Mouse (Mus musculus) forebrain, embryonic 14.5 days (tissue): ENCODE results near the gene Serpini1. TPM values are rescaled to one million over a fixed set of nuclear protein-coding genes. Genes with fewer than 3 reads are reported as not detected.

Experiments
- ATAC-seq: fragments of 200-750 bp; cut with Nextera tagmentation; 2 replicates; pipeline ENCODE4 v1.8.0; 2017; ENCODE audit warnings: mild to moderate bottlenecking, moderate library complexity
- DNase-seq: peaks from one replicate; pipeline ENCODE4 v3.0.0-alpha.2; 2015; ENCODE audit warnings: low spot score
- H3K27ac ChIP-seq: fragments of 300-500 bp; sonication (generic); 2 replicates; pipeline ENCODE4 v1.5.1; 2014; ENCODE audit warnings: low read depth, mild to moderate bottlenecking, control low read depth, low read length, moderate library complexity
- H3K27me3 ChIP-seq: fragments of 300-500 bp; sonication (generic); replicated peaks from 2 replicates; pipeline ENCODE4 v1.6.1; 2014; ENCODE audit warnings: low read length, control low read depth, mixed read lengths; ENCODE audit not compliant: control insufficient read depth, insufficient read depth
- H3K36me3 ChIP-seq: fragments of 300-500 bp; sonication (generic); 2 replicates; pipeline ENCODE4 v1.6.1; 2014; ENCODE audit warnings: low read length, control low read depth; ENCODE audit not compliant: control insufficient read depth, insufficient read depth
- H3K4me1 ChIP-seq: fragments of 300-500 bp; sonication (generic); 2 replicates; pipeline ENCODE4 v1.6.1; 2014; ENCODE audit warnings: antibody characterized with exemption, low read length, control low read depth; ENCODE audit not compliant: control insufficient read depth, insufficient read depth
- H3K4me2 ChIP-seq: fragments of 300-500 bp; sonication (generic); 2 replicates; pipeline ENCODE4 v1.6.1; 2014; ENCODE audit warnings: mild to moderate bottlenecking, control low read depth, low read length
- H3K4me3 ChIP-seq: fragments of 300-500 bp; sonication (generic); 2 replicates; pipeline ENCODE4 v1.5.1; 2014; ENCODE audit warnings: low read depth, low read length, control low read depth
- H3K9ac ChIP-seq: fragments of 300-500 bp; sonication (generic); 2 replicates; pipeline ENCODE4 v1.6.1; 2014; ENCODE audit warnings: mild to moderate bottlenecking, low read length, control low read depth, moderate library complexity
- H3K9me3 ChIP-seq: fragments of 300-500 bp; sonication (generic); replicated peaks from 2 replicates; pipeline ENCODE4 v1.6.1; 2016; ENCODE audit warnings: low read length, control low read depth, mixed read lengths; ENCODE audit not compliant: control insufficient read depth
- WGBS: fragments of 180-500 bp; shearing (Covaris S2); extraction: QIAGEN DNeasy Blood & Tissue Kit; methylation state at CpG from one replicate; pipeline ENCODE4 v1.1.7; 2014; 5-methylcytosine and 5-hydroxymethylcytosine counted together
- polyA plus RNA-seq: library from polyadenylated mRNA; unstranded; fragments of >200 nt; fragmentation: Nextera tagmentation; extraction: Ambion mirVana; gene quantifications from 2 replicates; pipeline ENCODE4 v1.2.1, GENCODE M21; 2014

Gene Serpini1
- polyA plus RNA-seq, result 119 and 148 TPM in 2 replicates

- no peaks in the 10 kb centered on the region for H3K27me3 ChIP-seq
- peak within 1 kb of the TSS; percentile 89 for H3K4me3 ChIP-seq
- peaks cover 4% of the 10 kb centered on the region; the same call in 1 of the 2 replicates for H3K4me1 ChIP-seq
- no peaks in the 10 kb centered on the region for H3K36me3 ChIP-seq
- H3K9me3 ChIP-seq, result no peaks in the 10 kb centered on the region
- H3K9ac ChIP-seq, result peak within 1 kb of the TSS; percentile 93
- ATAC-seq, result peak; percentile 95
- H3K27ac ChIP-seq, result peak within 1 kb of the TSS; percentile 88
- WGBS, result 0% methylated on average over 19 of the region's 19 CpGs
- peak; percentile 98 for DNase-seq
- peak within 1 kb of the TSS; percentile 83 for H3K4me2 ChIP-seq
Measured at GRCm38 (mm10) chr3:75557292-75557691, at the start of gene Serpini1. Gene Serpini1, plus strand, starts transcription at chr3:75557547.

- DNase-seq (peak; percentile 42), ATAC-seq (peak; percentile 70; the same call in 1 of the 2 replicates)
- H3K36me3 ChIP-seq, result peaks cover 20% of the 10 kb centered on the region; the same call in 1 of the 2 replicates
- no peak overlapping the region for H3K4me3 ChIP-seq
- no peaks in the 10 kb centered on the region for H3K9me3 ChIP-seq
- H3K9ac ChIP-seq, result no peak overlapping the region
- no peak overlapping the region for H3K4me2 ChIP-seq
- WGBS, result 78% methylated on average over 7 of the region's 7 CpGs
- no peaks in the 10 kb centered on the region for H3K4me1 ChIP-seq
- H3K27ac ChIP-seq, result no peak overlapping the region
- no peaks in the 10 kb centered on the region for H3K27me3 ChIP-seq
Measured at GRCm38 (mm10) chr3:75517631-75518250, 39.6 kb upstream of the Serpini1 start.

GRCm38 (mm10) chr3:75521314-75521713, 36.0 kb upstream of the Serpini1 start:
- Histone ChIP-seq H3K9me3 (no peaks in the 10 kb centered on the region), H3K27me3 (no peaks in the 10 kb centered on the region), H3K36me3 (peaks cover 20% of the 10 kb centered on the region; the same call in 1 of the 2 replicates), H3K4me3 (no peak overlapping the region), H3K4me1 (no peaks in the 10 kb centered on the region), H3K9ac (no peak overlapping the region), H3K27ac (no peak overlapping the region), H3K4me2 (no peak overlapping the region)
- ATAC-seq (no peak), DNase-seq (no peak)
- WGBS, result 55% methylated on average over 2 of the region's 2 CpGs

DNA sequence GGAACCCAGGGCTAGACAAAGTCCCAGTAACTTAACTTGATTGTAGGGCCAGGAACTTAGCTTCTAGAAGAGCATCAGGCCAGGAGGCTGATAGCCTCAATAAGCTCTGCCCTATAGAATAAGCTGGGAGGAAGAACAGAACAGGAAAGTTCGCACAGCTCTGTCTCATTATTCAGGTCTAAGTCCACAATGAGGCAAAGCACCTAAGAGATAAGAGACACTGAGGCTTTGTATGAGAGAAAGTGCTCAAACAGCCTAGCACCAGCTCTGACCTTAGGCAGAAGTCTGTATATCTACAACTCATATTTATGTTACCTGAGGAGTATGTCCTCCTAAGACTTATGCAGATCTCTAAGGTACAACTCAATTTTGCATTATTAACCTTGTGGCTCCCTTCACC, 34.8 kb upstream of the Serpini1 start:
- ATAC-seq, result no peak
- H3K9me3 ChIP-seq, result no peaks in the 10 kb centered on the region
- no peaks in the 10 kb centered on the region for H3K27me3 ChIP-seq

DNA sequence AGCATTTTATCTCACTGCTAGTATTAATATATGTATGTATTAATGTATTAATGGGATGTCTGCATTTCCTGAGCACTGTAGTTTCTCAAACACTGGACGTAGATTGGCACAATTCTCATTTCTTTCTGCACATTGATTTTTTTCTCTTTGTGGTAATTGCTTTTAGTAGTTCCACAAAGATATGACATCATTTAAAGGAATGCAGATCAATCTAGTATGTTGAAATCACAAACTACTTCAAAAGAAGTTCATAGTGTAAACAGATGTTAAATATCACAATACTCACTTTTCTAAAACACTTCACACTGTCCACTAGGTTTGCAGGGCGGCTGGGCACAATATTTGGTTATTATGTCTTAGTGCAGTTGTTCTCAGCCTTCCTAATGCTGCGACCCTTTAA, 26.3 kb upstream of the Serpini1 start:
- Histone ChIP-seq H3K27me3 (no peaks in the 10 kb centered on the region), H3K9ac (no peak overlapping the region), H3K4me3 (no peak overlapping the region), H3K4me1 (no peaks in the 10 kb centered on the region), H3K36me3 (peaks cover 14% of the 10 kb centered on the region), H3K9me3 (no peaks in the 10 kb centered on the region), H3K27ac (no peak overlapping the region), H3K4me2 (no peak overlapping the region)
- no peak for ATAC-seq
- DNase-seq, result no peak
- 86% methylated on average over 3 of the region's 3 CpGs for WGBS

More for the DNA sequence above, 34.8 kb upstream of the Serpini1 start:
- Histone ChIP-seq H3K4me1 (no peaks in the 10 kb centered on the region), H3K4me2 (no peak overlapping the region), H3K9ac (no peak overlapping the region), H3K36me3 (peaks cover 32% of the 10 kb centered on the region; the same call in 1 of the 2 replicates), H3K4me3 (no peak overlapping the region), H3K27ac (no peak overlapping the region)
- WGBS, result 94% methylated on average over 1 of the region's 1 CpGs
- DNase-seq, result no peak

- DNase-seq, result no peak
- Histone ChIP-seq H3K27ac (no peak overlapping the region), H3K9me3 (no peaks in the 10 kb centered on the region), H3K27me3 (no peaks in the 10 kb centered on the region), H3K4me2 (no peak overlapping the region), H3K9ac (no peak overlapping the region), H3K36me3 (peaks cover 9% of the 10 kb centered on the region), H3K4me3 (no peak overlapping the region), H3K4me1 (no peaks in the 10 kb centered on the region)
- 90% methylated on average over 3 of the region's 3 CpGs for WGBS
- ATAC-seq, result no peak
Measured at GRCm38 (mm10) chr3:75534045-75534834, 23.1 kb upstream of the Serpini1 start.

DNA sequence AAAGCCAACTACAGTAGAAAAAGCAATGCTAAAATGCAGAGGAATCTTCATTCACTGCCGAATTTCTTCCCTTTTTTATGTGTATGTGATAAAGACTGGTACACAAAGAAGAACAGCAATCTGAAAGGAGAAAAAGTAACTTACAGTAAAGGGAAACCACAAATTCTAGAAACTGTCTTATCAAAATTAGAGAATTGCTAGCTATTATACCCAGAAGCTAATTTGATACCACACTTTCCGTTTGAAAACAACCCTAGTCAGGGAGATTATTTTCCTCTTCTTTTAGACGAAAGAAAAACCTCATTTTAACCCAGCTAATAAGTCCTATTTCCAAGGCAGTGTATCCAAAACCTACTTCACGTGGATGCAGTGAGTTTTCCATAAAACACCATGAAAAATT, 16.1 kb upstream of the Serpini1 start:
- Histone ChIP-seq H3K9ac (no peak overlapping the region), H3K9me3 (no peaks in the 10 kb centered on the region), H3K4me2 (no peak overlapping the region), H3K27ac (no peak overlapping the region), H3K4me1 (no peaks in the 10 kb centered on the region), H3K36me3 (peaks cover 13% of the 10 kb centered on the region; the same call in 1 of the 2 replicates), H3K27me3 (no peaks in the 10 kb centered on the region), H3K4me3 (no peak overlapping the region)
- DNase-seq, result no peak
- no peak for ATAC-seq
- 82% methylated on average over 4 of the region's 4 CpGs for whole genome bisulfite sequencing

DNA sequence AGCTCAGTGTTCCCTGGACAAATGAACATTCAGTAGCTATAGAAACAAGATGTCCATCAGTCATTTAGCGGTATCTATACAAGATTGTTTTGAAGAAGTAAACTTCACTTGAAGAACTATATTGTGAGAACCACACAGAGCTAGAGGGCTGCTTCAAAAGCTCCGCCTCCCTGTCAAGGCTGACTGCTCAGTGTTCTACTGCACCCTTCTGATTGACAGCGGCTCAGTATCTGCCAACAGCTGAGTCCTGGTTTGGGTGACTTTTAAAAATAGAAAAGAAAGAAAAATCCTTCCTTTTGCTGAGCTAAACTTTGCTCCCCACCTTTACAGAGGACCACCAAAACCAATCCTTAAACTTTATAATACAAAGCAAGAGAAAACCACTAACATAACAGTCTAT, 14.5 kb upstream of the Serpini1 start:
- peaks cover 9% of the 10 kb centered on the region; the same call in 1 of the 2 replicates for H3K36me3 ChIP-seq
- no peaks in the 10 kb centered on the region for H3K4me1 ChIP-seq
- 60% methylated on average over 3 of the region's 3 CpGs for WGBS
- no peak overlapping the region for H3K4me3 ChIP-seq
- H3K27ac ChIP-seq, result no peak overlapping the region
- no peak overlapping the region for H3K9ac ChIP-seq
- DNase-seq (no peak), ATAC-seq (no peak)
- H3K4me2 ChIP-seq, result no peak overlapping the region
- no peaks in the 10 kb centered on the region for H3K27me3 ChIP-seq
- H3K9me3 ChIP-seq, result no peaks in the 10 kb centered on the region

DNA sequence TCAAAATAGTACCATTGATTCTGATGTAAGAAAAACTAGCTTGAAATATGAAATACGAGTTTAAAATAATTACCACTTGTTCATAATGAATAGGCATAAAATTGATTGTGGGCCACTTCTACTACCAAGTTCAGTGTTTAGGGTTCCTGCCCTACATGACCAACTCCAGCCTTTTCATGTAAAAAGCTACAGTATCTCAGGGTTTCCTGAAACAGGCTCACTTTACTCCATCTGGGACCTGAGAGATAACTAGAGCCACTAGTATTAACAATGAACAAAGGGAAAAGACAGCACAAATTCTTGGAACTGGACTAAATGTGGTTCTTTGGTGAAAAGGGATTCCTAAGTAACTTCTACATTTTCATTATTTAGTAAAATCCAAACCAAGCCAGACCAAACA, 13.1 kb upstream of the Serpini1 start:
- ATAC-seq (no peak), DNase-seq (no peak)
- WGBS, result 95% methylated on average over 1 of the region's 1 CpGs

More for the DNA sequence above, 13.1 kb upstream of the Serpini1 start:
- Histone ChIP-seq H3K9me3 (no peaks in the 10 kb centered on the region), H3K27ac (no peak overlapping the region), H3K27me3 (no peaks in the 10 kb centered on the region), H3K4me3 (no peak overlapping the region), H3K4me1 (no peaks in the 10 kb centered on the region), H3K9ac (no peak overlapping the region), H3K4me2 (no peak overlapping the region), H3K36me3 (peaks cover 4% of the 10 kb centered on the region; the same call in 1 of the 2 replicates)
